Mouse (Mus musculus) C2C12 (cell line): ENCODE data around the gene Runx3.

ENCODE experiments used
- CEBPB ChIP-seq: IDR thresholded peaks from one replicate; pipeline ENCODE4 v1.6.1; 2011; ENCODE audit warnings: low read depth, mild to moderate bottlenecking, control low read depth, moderate library complexity
- CTCF ChIP-seq: IDR thresholded peaks from one replicate; pipeline ENCODE4 v1.5.1; 2011; ENCODE audit not compliant: control insufficient read depth, insufficient read depth, insufficient read length
- MAX ChIP-seq: IDR thresholded peaks from one replicate; pipeline ENCODE4 v1.6.1; 2011; ENCODE audit warnings: mild to moderate bottlenecking, control low read depth
- MYOD1 ChIP-seq: IDR thresholded peaks from one replicate; pipeline ENCODE4 v1.6.1; 2011; ENCODE audit warnings: low read depth; ENCODE audit not compliant: control insufficient read depth, insufficient read length

DNA sequence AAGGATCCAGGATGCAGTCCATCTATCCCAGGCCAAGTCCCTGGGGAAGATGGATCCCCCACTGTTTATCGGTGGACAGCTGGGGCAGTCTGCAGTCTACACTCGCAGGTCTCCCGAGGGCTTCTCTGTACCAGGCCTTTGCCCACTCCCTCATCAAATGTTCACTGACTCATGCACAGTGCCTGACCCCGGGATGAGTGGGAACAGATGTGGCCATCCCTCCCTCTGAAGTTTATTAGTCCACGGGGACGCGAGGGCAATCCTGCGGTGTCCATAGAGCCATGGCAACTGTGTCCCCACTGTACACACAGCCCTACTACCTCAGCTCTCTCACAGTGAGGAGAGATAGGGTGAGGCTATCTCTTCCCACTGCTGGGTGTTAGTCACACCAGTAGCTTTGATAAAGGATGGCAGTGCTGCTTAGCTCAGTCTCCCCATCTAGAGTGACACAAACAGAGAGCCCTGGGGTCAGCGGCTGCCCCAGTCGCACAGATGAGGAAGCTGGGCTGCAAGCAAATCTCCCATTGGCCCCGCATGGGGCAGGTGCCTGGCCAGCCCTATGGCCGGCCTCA, 50.9 kb downstream of the Runx3 start:
- TF ChIP-seq CTCF (no peak), MAX (no peak), CEBPB (no peak), MYOD1 (peak; percentile 91)
